Mouse (Mus musculus): ENCODE measurements around the gene Abo.

The Abo gene

DNA sequence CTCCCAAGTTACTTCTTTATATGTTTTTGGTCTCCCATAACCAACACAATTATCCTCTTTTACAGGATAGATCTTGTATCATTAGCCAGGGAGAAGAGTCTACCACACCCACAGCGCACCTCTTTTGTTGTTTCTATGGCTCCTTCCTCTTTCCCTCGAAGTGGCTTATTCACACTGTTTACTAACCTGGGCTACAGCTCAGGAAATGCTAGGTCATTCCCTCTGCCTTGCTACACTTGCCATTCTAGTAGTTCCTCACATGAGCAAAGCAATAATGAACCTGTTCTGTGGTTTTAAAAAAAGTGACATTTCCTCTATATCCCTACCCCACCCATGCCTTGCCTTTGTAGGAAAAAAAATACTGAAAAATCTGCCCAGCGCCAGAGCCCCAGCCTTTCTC, 1.9 kb downstream of the Abo start:
- DNase-seq (ENCODE audit: low spot score): no peak

DNA sequence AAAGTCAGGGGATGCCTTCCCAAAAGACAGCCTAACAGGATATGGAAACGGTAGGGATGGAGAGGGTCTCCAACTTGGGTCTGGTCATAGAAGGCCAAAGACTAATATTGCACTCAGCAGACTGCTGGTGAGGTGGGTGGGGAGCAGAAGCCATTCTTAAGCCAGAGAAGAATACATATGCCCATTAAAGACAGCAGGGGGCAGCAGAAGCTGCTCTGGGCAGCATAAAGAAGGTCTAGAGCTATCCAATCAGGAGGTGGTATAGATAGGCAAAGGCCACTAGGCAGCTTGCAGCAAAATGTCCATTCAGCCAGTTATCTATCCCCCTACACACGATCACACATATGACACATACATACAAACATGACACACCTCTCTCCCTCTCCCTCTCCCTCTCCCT, 17.1 kb downstream of the Abo start:
- DNase-seq (ENCODE audit: low spot score): peak; percentile 36

DNA sequence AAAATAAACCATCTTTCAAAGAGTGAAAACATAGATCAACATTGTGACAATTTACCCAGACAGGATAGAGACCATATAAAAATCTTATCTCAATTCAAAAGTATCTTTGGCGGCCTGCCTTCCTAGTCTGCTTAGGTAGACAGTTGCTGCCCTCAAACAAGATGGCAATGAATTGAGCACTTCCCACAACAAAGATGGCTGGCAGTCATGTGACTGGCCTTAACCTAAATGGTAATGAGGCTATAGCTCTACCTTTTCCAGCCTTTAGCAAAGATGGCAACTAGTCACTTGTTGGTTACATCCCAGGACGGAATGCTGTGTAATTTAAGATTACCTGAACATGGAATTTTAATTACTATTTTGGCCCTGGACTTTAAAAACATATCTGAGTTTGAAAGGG, 32.3 kb downstream of the Abo start:
- no peak for DNase-seq (ENCODE audit: low spot score)

DNA sequence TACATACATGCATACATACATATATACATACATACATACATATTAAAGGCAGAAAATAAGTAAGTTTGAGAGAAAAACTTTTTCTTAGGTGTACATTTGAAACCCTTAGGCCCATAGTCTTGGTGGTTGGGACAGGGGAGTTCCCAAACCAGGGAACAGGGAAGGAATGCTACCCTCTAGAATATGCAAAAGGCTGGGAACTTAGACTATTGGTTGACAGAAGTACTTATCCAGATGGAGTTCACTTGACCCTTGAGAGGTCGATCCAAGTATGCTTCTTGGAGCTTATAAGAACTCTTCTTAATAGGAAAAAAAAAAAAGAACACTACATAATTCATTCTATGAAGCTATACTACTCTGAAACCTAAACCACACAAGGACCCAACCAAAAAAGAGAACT, 36.7 kb downstream of the Abo start:
- DNase-seq (ENCODE audit: low spot score): no peak

DNA sequence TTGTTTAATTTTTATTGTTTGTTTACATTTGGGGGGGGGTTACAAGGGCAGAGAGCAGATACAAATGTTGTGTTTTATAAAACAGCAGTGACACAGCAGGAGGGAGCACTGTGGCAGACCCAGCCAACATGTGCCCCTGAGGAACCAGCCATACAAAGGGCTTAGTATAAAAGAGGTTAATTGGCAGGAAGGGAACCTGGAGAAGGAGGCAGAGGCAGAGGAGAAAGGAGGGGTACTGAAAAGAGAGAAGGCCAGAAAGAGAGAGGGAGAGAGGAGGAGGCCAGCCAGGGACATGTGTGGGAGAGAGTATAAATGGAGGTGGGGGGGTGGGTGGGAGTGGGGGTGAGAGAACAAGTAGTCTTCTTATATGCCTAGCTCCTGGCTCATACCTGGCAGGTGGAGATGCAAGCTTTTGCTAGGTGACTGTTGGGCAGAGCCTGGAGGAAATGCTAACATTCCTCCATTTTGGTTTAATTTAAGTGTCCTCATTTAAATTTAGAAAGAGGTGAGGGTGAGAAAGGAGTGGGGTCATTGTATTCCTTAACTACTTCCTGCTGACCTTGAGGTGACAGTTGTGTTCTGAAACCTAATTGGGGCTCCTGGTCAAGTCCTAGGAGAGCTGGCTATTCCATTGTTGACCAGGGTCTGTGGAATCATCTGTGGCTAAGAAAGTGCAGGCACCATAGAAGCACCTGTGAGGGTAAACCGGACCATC, 37.4 kb downstream of the Abo start:
- DNase-seq (ENCODE audit: low spot score): no peak
